Mouse (Mus musculus): ENCODE measurements around the gene Pdzd2.

Pdzd2 gene

GRCm38 (mm10) chr15:12522810-12523209, 216.9 kb downstream of the Pdzd2 start:
- no peak for DNase-seq

- DNase-seq = no peak
Observed at GRCm38 (mm10) chr15:12520292-12520691, 219.4 kb downstream of the Pdzd2 start.

- no peak for DNase-seq
Observed at GRCm38 (mm10) chr15:12518370-12518973, 221.3 kb downstream of the Pdzd2 start.

- peak in 1 of 2 experiments; percentile 17 for DNase-seq
Observed at GRCm38 (mm10) chr15:12517314-12517813, 222.4 kb downstream of the Pdzd2 start.

- no peak for DNase-seq
Observed at GRCm38 (mm10) chr15:12515272-12515844, 224.4 kb downstream of the Pdzd2 start.

GRCm38 (mm10) chr15:12513526-12513925, 226.2 kb downstream of the Pdzd2 start:
- DNase-seq = peak in 1 of 2 experiments; percentile 21

- DNase-seq = no peak
Observed at GRCm38 (mm10) chr15:12508765-12509377, 230.9 kb downstream of the Pdzd2 start.

- no peak for DNase-seq
Observed at GRCm38 (mm10) chr15:12507523-12507922, 232.2 kb downstream of the Pdzd2 start.

GRCm38 (mm10) chr15:12506514-12506913, 233.2 kb downstream of the Pdzd2 start:
- DNase-seq = no peak

- no peak for DNase-seq
Observed at GRCm38 (mm10) chr15:12506085-12506484, 233.6 kb downstream of the Pdzd2 start.

GRCm38 (mm10) chr15:12505556-12505955, 234.2 kb downstream of the Pdzd2 start:
- no peak for DNase-seq

GRCm38 (mm10) chr15:12503907-12504306, 235.8 kb downstream of the Pdzd2 start:
- DNase-seq = peak in 1 of 2 experiments; percentile 32

- no peak for DNase-seq
Observed at GRCm38 (mm10) chr15:12501924-12502548, 237.7 kb downstream of the Pdzd2 start.

- no peak for DNase-seq
Observed at GRCm38 (mm10) chr15:12500674-12501073, 239.1 kb downstream of the Pdzd2 start.

- no peak for DNase-seq
Observed at GRCm38 (mm10) chr15:12494084-12494483, 245.6 kb downstream of the Pdzd2 start.

GRCm38 (mm10) chr15:12493258-12493657, 246.5 kb downstream of the Pdzd2 start:
- peak; percentile 70 to 77 for DNase-seq

GRCm38 (mm10) chr15:12490969-12491368, 248.8 kb downstream of the Pdzd2 start:
- DNase-seq = peak; percentile 44 to 66

- peak; percentile 68 to 82 for DNase-seq
Observed at GRCm38 (mm10) chr15:12490527-12490926, 249.2 kb downstream of the Pdzd2 start.

- DNase-seq = no peak
Observed at GRCm38 (mm10) chr15:12488316-12488715, 251.4 kb downstream of the Pdzd2 start.

- no peak for DNase-seq
Observed at GRCm38 (mm10) chr15:12481261-12481660, 258.5 kb downstream of the Pdzd2 start.

GRCm38 (mm10) chr15:12480369-12480768, 259.4 kb downstream of the Pdzd2 start:
- DNase-seq = no peak

- DNase-seq = peak; percentile 35 to 41
Observed at GRCm38 (mm10) chr15:12479326-12479725, 260.4 kb downstream of the Pdzd2 start.

GRCm38 (mm10) chr15:12473596-12473995, 266.1 kb downstream of the Pdzd2 start:
- DNase-seq = no peak

GRCm38 (mm10) chr15:12472646-12473045, 267.1 kb downstream of the Pdzd2 start:
- no peak for DNase-seq
